Mouse (Mus musculus) central nervous system, embryonic 18 days (tissue): ENCODE results near the gene Hoxc4. TPM values are rescaled to one million over a fixed set of nuclear protein-coding genes. Genes with fewer than 3 reads are reported as not detected.

ENCODE experiments used
- polyA plus RNA-seq: library from polyadenylated mRNA; depleted of rRNA; stranded (reverse); fragments of >200 nt; gene quantifications from 2 replicates; pipeline ENCODE4 v1.2.3, GENCODE M21; 2012; rRNA removed

Hoxc4 gene
- 0.10 and 0.28 TPM in 2 replicates for polyA plus RNA-seq

GRCm38 (mm10) chr15:103018636-103019035 lies at the start of gene Hoxc4:
TSS of gene Hoxc4 (plus strand) at chr15:103018934.

DNA sequence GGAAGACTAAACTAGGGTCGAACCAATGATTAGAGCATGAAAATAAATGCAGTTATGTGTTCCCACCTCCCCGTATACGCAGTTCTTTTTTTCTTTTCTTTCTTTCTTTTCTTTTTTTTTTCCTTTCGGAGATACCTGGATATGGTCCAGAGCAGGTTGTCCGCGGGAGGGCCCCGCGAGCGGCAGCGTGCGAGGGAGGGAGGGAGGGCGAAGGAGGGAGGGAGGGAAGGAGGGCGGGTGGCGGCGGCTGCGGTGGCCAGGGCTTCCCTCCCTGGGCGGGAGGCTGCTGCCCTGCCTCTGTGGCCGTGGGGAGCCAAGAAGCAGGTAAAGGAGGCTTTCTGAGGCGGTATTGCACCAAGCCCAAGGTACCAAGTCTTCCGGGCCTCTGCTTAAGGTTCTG lies 42.6 kb upstream of the Hoxc4 start, which contains the start of gene Hoxc9:
Gene Hoxc9 (plus strand): TSS at position 269 of the 400 bp plus-strand sequence.

DNA sequence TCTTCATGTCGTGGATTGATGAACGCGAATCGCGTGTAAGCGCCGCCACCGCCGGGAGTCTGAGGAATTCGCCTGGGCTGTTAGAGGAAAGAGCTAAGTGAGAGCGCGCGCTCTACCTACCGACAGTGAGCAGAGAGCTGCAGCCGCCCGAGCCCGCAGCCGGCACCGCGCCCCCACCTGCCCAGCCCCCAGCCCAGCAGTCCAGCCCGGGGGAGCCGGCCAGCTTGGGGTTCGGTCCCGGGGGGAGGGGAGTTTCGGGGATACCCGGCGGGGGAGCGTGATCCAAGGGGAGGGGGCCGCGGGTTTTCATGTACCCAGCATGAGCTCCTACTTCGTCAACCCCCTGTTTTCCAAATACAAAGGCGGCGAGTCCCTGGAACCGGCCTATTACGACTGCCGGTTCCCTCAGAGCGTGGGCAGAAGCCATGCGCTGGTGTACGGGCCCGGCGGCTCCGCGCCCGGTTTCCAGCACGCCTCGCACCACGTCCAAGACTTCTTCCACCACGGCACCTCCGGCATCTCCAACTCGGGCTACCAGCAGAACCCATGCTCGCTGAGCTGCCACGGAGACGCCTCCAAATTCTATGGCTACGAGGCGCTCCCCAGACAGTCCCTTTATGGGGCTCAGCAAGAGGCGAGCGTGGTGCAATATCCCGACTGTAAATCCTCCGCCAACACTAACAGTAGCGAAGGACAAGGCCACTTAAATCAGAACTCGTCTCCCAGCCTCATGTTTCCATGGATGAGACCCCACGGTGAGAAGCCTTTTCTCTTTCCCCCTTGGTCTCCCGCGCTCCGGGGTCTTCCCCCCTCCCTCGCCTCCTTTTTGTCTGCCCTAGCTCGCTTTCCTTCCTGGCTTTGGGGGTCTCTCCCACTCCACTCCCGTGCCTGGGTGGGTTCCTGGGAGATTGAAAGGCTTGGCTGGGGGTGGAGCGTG lies 28.0 kb upstream of the Hoxc4 start, which contains the start of gene Hoxc8:
Gene Hoxc8 (plus strand): TSS at position 147 of the 937 bp plus-strand sequence.

GRCm38 (mm10) chr15:102997939-102998355 lies 20.8 kb upstream of the Hoxc4 start, which contains the start of gene Hoxc6:
TSS of gene Hoxc6 (plus strand) at chr15:102998257.

Other genes starting within 250 kb of the Hoxc4 start
- not detected in 2 replicates for gene Hoxc13, start 97.8 kb upstream of the Hoxc4 start, polyA plus RNA-seq
- gene Hoxc12, start 82.2 kb upstream of the Hoxc4 start, polyA plus RNA-seq, result not detected in 2 replicates
- gene Hoxc11, start 64.5 kb upstream of the Hoxc4 start, polyA plus RNA-seq, result not detected in 2 replicates
- gene Hoxc10, start 52.1 kb upstream of the Hoxc4 start, polyA plus RNA-seq, result not detected in 2 replicates
- 0.06 and 0.07 TPM in 2 replicates for gene Hoxc5, start 51.5 kb upstream of the Hoxc4 start, polyA plus RNA-seq
- gene Hoxc9, start 42.5 kb upstream of the Hoxc4 start, polyA plus RNA-seq, result not detected in 2 replicates
- not detected in 2 replicates for gene Hoxc8, start 28.3 kb upstream of the Hoxc4 start, polyA plus RNA-seq
- 0.14 TPM in 1 of 2 replicates, not detected in the other for gene Hoxc6, start 20.7 kb upstream of the Hoxc4 start, polyA plus RNA-seq
- 27.0 and 30.0 TPM in 2 replicates for gene Smug1, start 148.2 kb downstream of the Hoxc4 start, polyA plus RNA-seq
- gene Cbx5, start 220.9 kb downstream of the Hoxc4 start, polyA plus RNA-seq, result 86.8 and 91.8 TPM in 2 replicates
- gene Hnrnpa1, start 221.5 kb downstream of the Hoxc4 start, polyA plus RNA-seq, result 1,022 and 1,097 TPM in 2 replicates
- gene Nfe2, start 239.5 kb downstream of the Hoxc4 start, polyA plus RNA-seq, result 0.25 and 0.32 TPM in 2 replicates